ENCODE assay signal across 20 mouse cellular contexts in genomic region chr13:24082153-24082552, GRCm38 (mm10).
"Had no signal": no experiment of that assay in that cellular context is flagged by ENCODE, and none has a peak within 500 bp of the region (broad histone marks: within the 10 kb centered on the region; RNA-seq: fewer than 3 reads in every experiment).

No protein-coding gene starts in this region.

- H3K27me3 ChIP-seq: limb, embryonic 12.5 days; limb, embryonic 15.5 days; midbrain, embryonic 12.5 days; midbrain, embryonic 15.5 days; neural tube, embryonic 12.5 days; neural tube, embryonic 15.5 days; stomach, embryonic 15.5 days had no signal

- H3K27ac ChIP-seq: kidney, postnatal 0 days; limb, embryonic 12.5 days; limb, embryonic 15.5 days; liver, embryonic 14.5 days; macrophage; midbrain, embryonic 12.5 days; midbrain, embryonic 15.5 days; neural tube, embryonic 12.5 days; neural tube, embryonic 15.5 days; stomach, embryonic 15.5 days had no signal

- H3K9ac ChIP-seq: limb, embryonic 12.5 days; limb, embryonic 15.5 days; liver, embryonic 14.5 days; liver, postnatal 0 days; lung, embryonic 14.5 days; midbrain, embryonic 12.5 days; midbrain, embryonic 15.5 days; neural tube, embryonic 12.5 days; neural tube, embryonic 15.5 days; stomach, embryonic 15.5 days had no signal

- ATAC-seq: liver, postnatal 0 days; lung, postnatal 0 days; midbrain, embryonic 15.5 days had no signal

- H3K4me2 ChIP-seq: limb, embryonic 12.5 days; limb, embryonic 15.5 days; liver, embryonic 11.5 days; lung, embryonic 14.5 days; midbrain, embryonic 12.5 days; midbrain, embryonic 15.5 days; neural tube, embryonic 12.5 days; neural tube, embryonic 15.5 days; stomach, embryonic 15.5 days had no signal

- H3K4me3 ChIP-seq: limb, embryonic 12.5 days; limb, embryonic 15.5 days; midbrain, embryonic 12.5 days; midbrain, embryonic 15.5 days; neural tube, embryonic 12.5 days; neural tube, embryonic 15.5 days; stomach, embryonic 15.5 days had no signal

- H3K9me3 ChIP-seq: limb, embryonic 12.5 days; limb, embryonic 15.5 days; midbrain, embryonic 12.5 days; midbrain, embryonic 15.5 days; neural tube, embryonic 12.5 days; neural tube, embryonic 15.5 days; stomach, embryonic 15.5 days had no signal

- H3K4me1 ChIP-seq: limb, embryonic 12.5 days; limb, embryonic 15.5 days; midbrain, embryonic 12.5 days; midbrain, embryonic 15.5 days; neural tube, embryonic 12.5 days; neural tube, embryonic 15.5 days; stomach, embryonic 15.5 days had no signal

- H3K36me3 ChIP-seq: midbrain, embryonic 12.5 days; midbrain, embryonic 15.5 days; neural tube, embryonic 12.5 days had no signal

- DNase-seq: kidney, postnatal 25 days; left cerebral cortex, postnatal 4 days; liver, postnatal 0 days; lung, embryonic 14.5 days; right cerebral cortex, postnatal 14 days; right cerebral cortex, postnatal 4 days; spleen, adult 18-20 months; thymus, postnatal 25 days had no signal
